Mouse (Mus musculus): ENCODE measurements around the gene Tnfrsf11a. TPM values are rescaled to one million over a fixed set of nuclear protein-coding genes. Genes with fewer than 3 reads are reported as not detected.
A peak's percentile ranks its signal among the peaks of the same experiment; 100 is the strongest.

The Tnfrsf11a gene
- polyA plus RNA-seq, 1 experiment from 2014 or later, result 0.60 TPM

GRCm38 (mm10) chr1:105829171-105829570 lies 48.7 kb downstream of the Tnfrsf11a start:
- peaks cover 12% of the 10 kb centered on the region for H3K4me1 ChIP-seq
- H3K27ac ChIP-seq (replicated peaks), result no peak overlapping the region
- no peak overlapping the region for H3K4me3 ChIP-seq
- ATAC-seq (ENCODE audit: extremely low read depth, insufficient number of reproducible peaks, low FRiP score, low TSS enrichment), result no peak
- WGBS, result 59% methylated on average over 5 of the region's 5 CpGs
- H3K9me3 ChIP-seq, result no peaks in the 10 kb centered on the region
- no peaks in the 10 kb centered on the region for H3K27me3 ChIP-seq (replicated peaks)
- H3K4me2 ChIP-seq, result no peak overlapping the region
- H3K9ac ChIP-seq, result no peak overlapping the region
- H3K36me3 ChIP-seq, result no peaks in the 10 kb centered on the region

GRCm38 (mm10) chr1:105832784-105833183 lies 52.3 kb downstream of the Tnfrsf11a start:
- Histone ChIP-seq H3K27me3 (replicated peaks) (no peaks in the 10 kb centered on the region), H3K4me1 (peaks cover 6% of the 10 kb centered on the region), H3K4me2 (no peak overlapping the region), H3K36me3 (no peaks in the 10 kb centered on the region), H3K9ac (no peak overlapping the region), H3K27ac (replicated peaks) (no peak overlapping the region), H3K9me3 (no peaks in the 10 kb centered on the region), H3K4me3 (no peak overlapping the region)
- 65% methylated on average over 1 of the region's 1 CpGs for WGBS
- no peak for ATAC-seq (ENCODE audit: extremely low read depth, insufficient number of reproducible peaks, low FRiP score, low TSS enrichment)

GRCm38 (mm10) chr1:105842950-105843349 lies 62.4 kb downstream of the Tnfrsf11a start:
- H3K4me3 ChIP-seq, result peak overlapping the region; percentile 43

GRCm38 (mm10) chr1:105843386-105843785 lies 62.9 kb downstream of the Tnfrsf11a start:
- WGBS, result 6% methylated on average over 12 of the region's 12 CpGs
- Histone ChIP-seq H3K4me3 (peak overlapping the region; percentile 43), H3K27ac (replicated peaks) (no peak overlapping the region), H3K4me1 (peaks cover 23% of the 10 kb centered on the region), H3K27me3 (replicated peaks) (peaks cover 18% of the 10 kb centered on the region), H3K9ac (peak overlapping the region; percentile 37; the same call in 1 of the 2 replicates), H3K9me3 (no peaks in the 10 kb centered on the region), H3K4me2 (peak overlapping the region; percentile 69), H3K36me3 (no peaks in the 10 kb centered on the region)
- no peak for ATAC-seq (ENCODE audit: extremely low read depth, insufficient number of reproducible peaks, low FRiP score, low TSS enrichment)

More at GRCm38 (mm10) chr1:105842950-105843349, 62.4 kb downstream of the Tnfrsf11a start:
- H3K27me3 ChIP-seq (replicated peaks), result peaks cover 18% of the 10 kb centered on the region
- peak overlapping the region; percentile 69 for H3K4me2 ChIP-seq
- no peak overlapping the region for H3K27ac ChIP-seq (replicated peaks)
- ATAC-seq (ENCODE audit: extremely low read depth, insufficient number of reproducible peaks, low FRiP score, low TSS enrichment), result no peak
- H3K36me3 ChIP-seq, result no peaks in the 10 kb centered on the region
- H3K9ac ChIP-seq, result peak overlapping the region; percentile 37; the same call in 1 of the 2 replicates
- 27% methylated on average over 10 of the region's 10 CpGs for WGBS
- H3K9me3 ChIP-seq, result no peaks in the 10 kb centered on the region
- H3K4me1 ChIP-seq, result peaks cover 23% of the 10 kb centered on the region

- Histone ChIP-seq H3K4me2 (peak overlapping the region; percentile 69), H3K4me1 (peaks cover 23% of the 10 kb centered on the region), H3K4me3 (peak overlapping the region; percentile 43), H3K27ac (replicated peaks) (no peak overlapping the region), H3K9ac (0 out of 2 replicates have a peak overlapping the region, but pooled peaks have one; percentile 37), H3K27me3 (replicated peaks) (peaks cover 18% of the 10 kb centered on the region), H3K36me3 (no peaks in the 10 kb centered on the region), H3K9me3 (no peaks in the 10 kb centered on the region)
- no peak for ATAC-seq (ENCODE audit: extremely low read depth, insufficient number of reproducible peaks, low FRiP score, low TSS enrichment)
- 13% methylated on average over 2 of the region's 2 CpGs for WGBS
Measured at GRCm38 (mm10) chr1:105843856-105844255, 63.3 kb downstream of the Tnfrsf11a start.

GRCm38 (mm10) chr1:105844341-105845006 lies 64.0 kb downstream of the Tnfrsf11a start:
- Histone ChIP-seq H3K4me1 (peaks cover 23% of the 10 kb centered on the region), H3K36me3 (no peaks in the 10 kb centered on the region), H3K9ac (peak overlapping the region; percentile 66), H3K27ac (replicated peaks) (no peak overlapping the region), H3K4me2 (peak overlapping the region; percentile 69), H3K4me3 (peak overlapping the region; percentile 43), H3K27me3 (replicated peaks) (peaks cover 18% of the 10 kb centered on the region), H3K9me3 (no peaks in the 10 kb centered on the region)
- peak; percentile 14; the same call in 1 of the 2 replicates for ATAC-seq (ENCODE audit: extremely low read depth, insufficient number of reproducible peaks, low FRiP score, low TSS enrichment)
- 9% methylated on average over 28 of the region's 28 CpGs for WGBS

- H3K36me3 ChIP-seq, result no peaks in the 10 kb centered on the region
- peaks cover 18% of the 10 kb centered on the region for H3K27me3 ChIP-seq (replicated peaks)
- no peak overlapping the region for H3K4me3 ChIP-seq
- H3K9me3 ChIP-seq, result no peaks in the 10 kb centered on the region
- no peak overlapping the region for H3K9ac ChIP-seq
- H3K4me1 ChIP-seq, result peaks cover 19% of the 10 kb centered on the region
- WGBS, result 81% methylated on average over 2 of the region's 2 CpGs
- ATAC-seq (ENCODE audit: extremely low read depth, insufficient number of reproducible peaks, low FRiP score, low TSS enrichment), result no peak
- no peak overlapping the region for H3K4me2 ChIP-seq
- no peak overlapping the region for H3K27ac ChIP-seq (replicated peaks)
Measured at GRCm38 (mm10) chr1:105846431-105846830, 65.9 kb downstream of the Tnfrsf11a start.

GRCm38 (mm10) chr1:105848806-105849205 lies 68.3 kb downstream of the Tnfrsf11a start:
- WGBS, result 81% methylated on average over 8 of the region's 8 CpGs

GRCm38 (mm10) chr1:105851341-105851740 lies 70.8 kb downstream of the Tnfrsf11a start:
- H3K9ac ChIP-seq, result no peak overlapping the region
- H3K36me3 ChIP-seq, result no peaks in the 10 kb centered on the region
- H3K4me3 ChIP-seq, result no peak overlapping the region
- no peaks in the 10 kb centered on the region for H3K4me1 ChIP-seq
- H3K4me2 ChIP-seq, result no peak overlapping the region
- no peaks in the 10 kb centered on the region for H3K9me3 ChIP-seq
- WGBS, result 46% methylated on average over 2 of the region's 2 CpGs
- no peak for ATAC-seq (ENCODE audit: extremely low read depth, insufficient number of reproducible peaks, low FRiP score, low TSS enrichment)
- no peak overlapping the region for H3K27ac ChIP-seq (replicated peaks)
- H3K27me3 ChIP-seq (replicated peaks), result no peaks in the 10 kb centered on the region

More at GRCm38 (mm10) chr1:105848806-105849205, 68.3 kb downstream of the Tnfrsf11a start:
- Histone ChIP-seq H3K27ac (replicated peaks) (no peak overlapping the region), H3K4me3 (no peak overlapping the region), H3K9me3 (no peaks in the 10 kb centered on the region), H3K4me1 (peaks cover 10% of the 10 kb centered on the region), H3K4me2 (no peak overlapping the region), H3K27me3 (replicated peaks) (peaks cover 17% of the 10 kb centered on the region), H3K36me3 (no peaks in the 10 kb centered on the region), H3K9ac (no peak overlapping the region)
- no peak for ATAC-seq (ENCODE audit: extremely low read depth, insufficient number of reproducible peaks, low FRiP score, low TSS enrichment)

- Histone ChIP-seq H3K4me1 (no peaks in the 10 kb centered on the region; the same call in 1 of the 2 replicates), H3K4me2 (no peak overlapping the region), H3K4me3 (no peak overlapping the region), H3K36me3 (no peaks in the 10 kb centered on the region), H3K27me3 (replicated peaks) (no peaks in the 10 kb centered on the region), H3K27ac (replicated peaks) (no peak overlapping the region), H3K9me3 (no peaks in the 10 kb centered on the region), H3K9ac (no peak overlapping the region)
- ATAC-seq (ENCODE audit: extremely low read depth, insufficient number of reproducible peaks, low FRiP score, low TSS enrichment), result no peak
- WGBS, result 78% methylated on average over 2 of the region's 2 CpGs
Measured at GRCm38 (mm10) chr1:105859740-105860139, 79.2 kb downstream of the Tnfrsf11a start.

GRCm38 (mm10) chr1:105876589-105876988 lies 96.1 kb downstream of the Tnfrsf11a start:
- Histone ChIP-seq H3K27ac (replicated peaks) (no peak overlapping the region), H3K36me3 (no peaks in the 10 kb centered on the region), H3K27me3 (replicated peaks) (no peaks in the 10 kb centered on the region), H3K4me3 (no peak overlapping the region), H3K4me2 (no peak overlapping the region), H3K4me1 (peaks cover 31% of the 10 kb centered on the region), H3K9me3 (no peaks in the 10 kb centered on the region), H3K9ac (no peak overlapping the region; the same call in 1 of the 2 replicates)
- ATAC-seq (ENCODE audit: extremely low read depth, insufficient number of reproducible peaks, low FRiP score, low TSS enrichment), result no peak
- 57% methylated on average over 6 of the region's 6 CpGs for WGBS

GRCm38 (mm10) chr1:105877808-105878207 lies 97.3 kb downstream of the Tnfrsf11a start:
- Histone ChIP-seq H3K36me3 (no peaks in the 10 kb centered on the region), H3K9ac (no peak overlapping the region), H3K27me3 (replicated peaks) (no peaks in the 10 kb centered on the region), H3K4me3 (no peak overlapping the region), H3K4me2 (no peak overlapping the region), H3K9me3 (no peaks in the 10 kb centered on the region), H3K4me1 (peaks cover 31% of the 10 kb centered on the region), H3K27ac (replicated peaks) (no peak overlapping the region)
- 78% methylated on average over 5 of the region's 5 CpGs for WGBS
- no peak for ATAC-seq (ENCODE audit: extremely low read depth, insufficient number of reproducible peaks, low FRiP score, low TSS enrichment)

Data from heart, embryonic 13.5 days (tissue).